Mouse (Mus musculus) heart, embryonic 14.5 days (tissue): ENCODE measurements around the gene Irs1. TPM values are rescaled to one million over a fixed set of nuclear protein-coding genes. Genes with fewer than 3 reads are reported as not detected.

Source experiments
- ATAC-seq: fragments of 200-750 bp; cut with Nextera tagmentation; 2 replicates; pipeline ENCODE4 v1.8.0; 2017; ENCODE audit warnings: low read depth, moderate TSS enrichment; ENCODE audit not compliant: insufficient number of reproducible peaks, insufficient read depth, low FRiP score
- H3K27ac ChIP-seq, 2 experiments: fragments of 200-500 bp in 1 of 2; fragments of 300-500 bp in 1 of 2; sonication (generic) in 1 of 2; replicated peaks in 1 of 2; 2 replicates each; pipeline ENCODE4 v1.5.1; 2012 to 2014; ENCODE audit warnings: low read depth in 2 of 2, low read length in 2 of 2, control low read depth in 1 of 2, mild to moderate bottlenecking in 1 of 2, mixed read lengths in 1 of 2; ENCODE audit not compliant: control insufficient read depth in 1 of 2, insufficient read depth in 1 of 2
- H3K27me3 ChIP-seq: fragments of 300-500 bp; sonication (generic); 2 replicates; pipeline ENCODE4 v1.6.1; 2014; ENCODE audit warnings: mild to moderate bottlenecking, low read length, control low read depth; ENCODE audit not compliant: control insufficient read depth, insufficient read depth
- H3K36me3 ChIP-seq: fragments of 300-500 bp; sonication (generic); 2 replicates; pipeline ENCODE4 v1.6.1; 2014; ENCODE audit warnings: mild to moderate bottlenecking, control low read depth, low read length, mixed read lengths; ENCODE audit not compliant: control insufficient read depth, insufficient read depth
- H3K4me1 ChIP-seq, 2 experiments: fragments of 200-500 bp in 1 of 2; fragments of 300-500 bp in 1 of 2; sonication (generic) in 1 of 2; 2 replicates each; pipeline ENCODE4 v1.6.1; 2012 to 2014; ENCODE audit warnings: low read length in 2 of 2, control low read depth in 1 of 2, mixed read lengths in 1 of 2; ENCODE audit not compliant: control insufficient read depth in 2 of 2, insufficient read depth in 2 of 2
- H3K4me2 ChIP-seq: fragments of 300-500 bp; sonication (generic); 2 replicates; pipeline ENCODE4 v1.6.1; 2014; ENCODE audit warnings: mild to moderate bottlenecking, low read length
- H3K4me3 ChIP-seq, 2 experiments: fragments of 200-500 bp in 1 of 2; fragments of 300-500 bp in 1 of 2; sonication (generic) in 1 of 2; 2 replicates each; pipeline ENCODE4 v1.5.1; 2012 to 2014; ENCODE audit warnings: low read length in 2 of 2, mild to moderate bottlenecking in 2 of 2, control low read depth in 1 of 2, low read depth in 1 of 2, moderate library complexity in 1 of 2; ENCODE audit not compliant: control insufficient read depth in 1 of 2, insufficient read depth in 1 of 2
- H3K9ac ChIP-seq: fragments of 300-500 bp; sonication (generic); 2 replicates; pipeline ENCODE4 v1.6.1; 2014; ENCODE audit warnings: mild to moderate bottlenecking, low read length
- H3K9me3 ChIP-seq: fragments of 300-500 bp; sonication (generic); 2 replicates; pipeline ENCODE4 v1.6.1; 2016; ENCODE audit warnings: low read length, control low read depth; ENCODE audit not compliant: control insufficient read depth
- WGBS: fragments of 180-500 bp; shearing (Covaris S2); extraction: QIAGEN DNeasy Blood & Tissue Kit; methylation state at CpG from one replicate; pipeline ENCODE4 v1.1.7; 2014; 5-methylcytosine and 5-hydroxymethylcytosine counted together
- polyA plus RNA-seq: library from polyadenylated mRNA; unstranded; fragments of >200 nt; fragmentation: Nextera tagmentation; extraction: Ambion mirVana; gene quantifications from 2 replicates; pipeline ENCODE4 v1.2.1, GENCODE M21; 2014

The Irs1 gene
- polyA plus RNA-seq, 1 experiment from 2014 or later, result 10.5 TPM

DNA sequence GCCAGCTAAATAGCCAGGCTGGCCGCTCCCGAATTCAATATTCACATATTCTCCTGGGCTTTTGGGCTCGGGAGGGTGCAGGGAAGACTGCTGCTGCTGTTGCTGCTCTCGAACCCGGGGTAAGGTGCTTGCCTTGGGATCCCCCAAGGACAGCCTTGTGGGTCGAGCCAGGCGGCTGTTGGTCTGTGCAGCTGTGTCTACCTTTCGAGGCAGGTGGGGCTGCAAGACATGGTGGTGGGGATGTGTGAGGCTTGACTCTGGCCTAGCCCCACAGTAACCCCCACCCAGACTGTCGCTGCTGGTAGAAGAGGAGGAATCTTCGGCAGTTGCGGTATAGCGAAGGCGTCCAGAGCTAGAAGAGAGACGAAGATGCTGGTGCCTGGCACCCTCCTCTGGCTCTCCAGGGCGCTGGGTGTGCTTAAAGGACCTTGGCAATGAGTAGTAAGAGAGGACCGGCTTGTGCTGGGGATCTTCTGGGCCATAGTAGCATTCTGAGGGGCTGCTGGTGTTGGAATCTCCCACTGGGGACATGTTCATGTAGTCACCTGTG, 3.4 kb downstream of the Irs1 start:
- H3K4me3 ChIP-seq, result peak overlapping the region; percentile 56 to 78
- H3K27ac ChIP-seq, result peak overlapping the region; percentile 75 to 84
- 75% methylated on average over 16 of the region's 16 CpGs for WGBS
- H3K27me3 ChIP-seq, result 0 out of 2 replicates have a peak, but pooled peaks cover 11% of the 10 kb centered on the region
- peak overlapping the region; percentile 73 for H3K4me2 ChIP-seq
- peaks cover 16 to 26% of the 10 kb centered on the region in 2 experiments; a peak in 3 of 4 replicates for H3K4me1 ChIP-seq
- no peaks in the 10 kb centered on the region for H3K9me3 ChIP-seq
- peaks cover 24% of the 10 kb centered on the region for H3K36me3 ChIP-seq
- no peak for ATAC-seq
- H3K9ac ChIP-seq, result peak overlapping the region; percentile 96

DNA sequence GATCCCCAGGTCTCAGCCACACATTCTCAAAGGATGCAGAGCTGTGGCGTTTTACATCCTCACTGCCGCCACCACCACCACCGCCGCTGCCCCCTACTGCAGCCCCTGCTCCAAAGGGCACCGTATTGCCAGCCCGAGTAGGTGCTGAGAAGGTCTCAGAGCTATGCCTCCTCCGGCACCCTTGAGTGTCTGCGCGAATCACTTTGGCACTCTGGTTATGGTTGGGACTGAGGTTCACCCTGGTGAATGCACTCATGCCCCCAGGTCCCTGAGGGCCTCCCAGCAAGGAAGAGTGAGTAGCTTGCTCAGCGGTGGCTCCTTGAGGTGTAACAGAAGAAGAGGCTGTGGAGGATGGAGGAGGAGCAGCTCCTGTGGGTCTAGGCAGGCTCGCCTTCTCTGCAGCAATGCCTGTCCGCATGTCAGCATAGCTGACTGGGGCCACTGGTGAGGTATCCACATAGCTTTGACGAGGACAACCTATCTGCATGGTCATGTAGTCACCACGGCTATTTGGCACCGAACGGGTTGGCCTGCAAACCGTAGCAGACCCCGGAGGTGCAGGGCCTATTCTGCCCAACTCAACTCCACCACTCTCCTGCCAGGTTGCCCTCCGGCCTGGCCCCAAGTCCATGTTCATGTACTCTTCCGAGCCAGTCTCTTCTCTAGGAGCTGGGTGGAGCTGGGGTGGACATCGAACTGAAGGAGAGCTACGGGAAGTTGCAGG, 4.0 kb downstream of the Irs1 start:
- no peak for ATAC-seq
- WGBS, result 23% methylated on average over 22 of the region's 22 CpGs
- H3K4me3 ChIP-seq, result peak overlapping the region; percentile 56 to 78
- 0 out of 2 replicates have a peak, but pooled peaks cover 11% of the 10 kb centered on the region for H3K27me3 ChIP-seq
- peaks cover 24% of the 10 kb centered on the region for H3K36me3 ChIP-seq
- no peaks in the 10 kb centered on the region for H3K9me3 ChIP-seq
- H3K9ac ChIP-seq, result peak overlapping the region; percentile 96
- peaks cover 17 to 30% of the 10 kb centered on the region in 2 experiments for H3K4me1 ChIP-seq
- H3K4me2 ChIP-seq, result peak overlapping the region; percentile 73
- peak overlapping the region; percentile 75 to 84 for H3K27ac ChIP-seq

DNA sequence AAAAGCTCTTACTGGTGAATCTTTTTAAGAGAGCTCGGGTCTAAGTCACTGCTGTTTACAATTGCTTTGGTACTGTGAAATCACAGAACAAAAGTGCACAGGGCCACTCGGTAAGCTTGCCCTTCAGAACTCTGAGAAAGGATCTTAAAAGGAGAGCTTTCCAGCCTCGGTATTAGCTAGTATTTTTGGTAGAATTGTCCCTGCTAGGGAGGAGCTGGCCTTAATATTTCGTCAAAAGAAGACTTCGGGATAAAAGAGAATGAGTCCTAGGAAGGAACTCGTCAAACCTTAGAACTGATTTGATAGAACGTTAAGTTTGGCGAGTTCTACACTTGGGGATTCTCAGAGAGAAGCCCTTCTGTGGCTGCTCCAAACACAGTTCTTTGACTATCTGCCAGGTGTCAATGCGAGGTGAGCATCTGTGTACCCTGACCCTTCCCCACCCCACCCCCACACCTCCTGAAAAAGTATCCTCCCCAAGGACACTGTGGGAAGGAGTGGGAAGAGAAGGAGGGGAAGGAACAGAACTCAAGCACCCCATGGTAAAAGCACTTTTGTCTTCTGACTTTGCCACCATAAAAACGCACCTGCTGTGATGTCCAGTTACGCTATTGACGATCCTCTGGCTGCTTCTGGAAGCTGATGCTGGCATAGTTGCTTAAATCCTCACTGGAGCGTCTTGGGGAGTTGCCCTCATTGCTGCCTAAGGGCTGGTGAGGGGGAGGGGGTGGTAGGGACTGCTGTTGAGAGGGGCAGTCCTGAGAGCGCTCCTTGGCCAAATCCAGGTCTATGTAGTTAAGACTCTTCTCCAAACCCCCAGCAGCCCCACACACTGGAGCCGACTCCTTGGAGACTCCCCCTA, 4.8 kb downstream of the Irs1 start:
- H3K9ac ChIP-seq, result peak overlapping the region; percentile 96
- 13% methylated on average over 15 of the region's 15 CpGs for WGBS
- H3K27ac ChIP-seq, result peak overlapping the region; percentile 75 to 84
- H3K4me3 ChIP-seq, result peak overlapping the region; percentile 56 to 78
- ATAC-seq, result no peak
- H3K4me2 ChIP-seq, result peak overlapping the region; percentile 73
- H3K36me3 ChIP-seq, result peaks cover 26% of the 10 kb centered on the region
- H3K27me3 ChIP-seq, result 0 out of 2 replicates have a peak, but pooled peaks cover 11% of the 10 kb centered on the region
- peaks cover 20 to 35% of the 10 kb centered on the region in 2 experiments for H3K4me1 ChIP-seq
- no peaks in the 10 kb centered on the region for H3K9me3 ChIP-seq

DNA sequence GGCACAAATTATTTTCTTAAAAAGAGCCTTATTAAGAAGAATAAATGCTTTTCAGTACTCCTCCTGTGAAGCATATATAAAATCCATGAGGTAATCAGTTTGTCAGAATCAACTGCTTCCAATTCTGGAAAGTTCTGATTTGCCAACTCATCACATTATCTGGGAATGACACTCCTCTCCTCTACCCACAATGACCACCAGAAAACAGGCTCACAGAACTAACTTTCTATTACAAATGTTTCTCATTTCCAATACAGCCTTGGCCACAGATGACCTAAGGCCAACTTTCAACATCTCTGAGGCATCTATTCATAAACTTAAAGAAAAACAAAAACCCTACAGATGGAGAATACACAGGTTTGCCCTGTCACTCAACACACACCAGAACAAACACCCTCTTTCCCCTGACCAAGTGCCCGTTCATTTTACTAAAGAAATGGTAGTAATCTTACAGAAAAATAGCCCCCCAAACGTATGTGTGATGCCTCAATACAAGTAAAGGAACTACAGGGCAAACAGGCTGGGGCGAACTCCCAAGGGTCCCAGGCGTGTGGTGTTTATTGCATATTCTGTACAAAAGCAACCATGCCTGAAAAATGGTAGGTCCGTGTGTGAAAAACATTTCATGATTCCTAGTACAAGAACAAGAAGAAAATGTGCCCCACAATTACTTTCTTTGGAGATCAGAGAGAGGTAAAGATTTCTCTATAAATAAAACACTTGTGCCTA, 5.6 kb downstream of the Irs1 start:
- no peaks in the 10 kb centered on the region for H3K9me3 ChIP-seq
- peak overlapping the region; percentile 56 to 78 for H3K4me3 ChIP-seq
- H3K36me3 ChIP-seq, result peaks cover 26% of the 10 kb centered on the region
- ATAC-seq, result no peak
- 0 out of 2 replicates have a peak, but pooled peaks cover 11% of the 10 kb centered on the region for H3K27me3 ChIP-seq
- 25% methylated on average over 5 of the region's 5 CpGs for WGBS
- H3K9ac ChIP-seq, result peak overlapping the region; percentile 96
- H3K27ac ChIP-seq, result peak overlapping the region; percentile 75 to 84
- peaks cover 20 to 40% of the 10 kb centered on the region in 2 experiments for H3K4me1 ChIP-seq
- H3K4me2 ChIP-seq, result peak overlapping the region; percentile 73

DNA sequence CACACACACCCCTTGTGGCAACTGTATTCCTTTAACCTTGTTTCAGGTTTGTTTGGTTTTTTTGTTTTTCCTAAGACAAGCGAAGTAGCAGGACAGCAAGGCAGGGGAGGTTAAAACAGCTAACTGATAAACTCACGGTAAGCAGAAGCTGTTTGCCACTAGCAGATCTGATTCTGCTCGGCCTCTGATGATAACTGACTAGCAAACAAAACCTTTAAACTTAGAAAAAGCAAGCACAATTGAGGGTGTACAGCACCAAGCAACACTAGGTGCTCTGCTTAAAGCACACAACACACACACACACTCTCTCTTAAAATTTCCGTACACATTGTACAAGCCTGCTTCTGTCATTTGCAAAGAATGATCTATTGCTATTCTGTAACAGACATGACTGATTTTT, 6.8 kb downstream of the Irs1 start:
- ATAC-seq, result no peak
- peaks cover 26% of the 10 kb centered on the region for H3K36me3 ChIP-seq
- H3K4me3 ChIP-seq, result peak overlapping the region; percentile 55 to 78
- H3K4me1 ChIP-seq, result peaks cover 20 to 43% of the 10 kb centered on the region in 2 experiments
- peak overlapping the region; percentile 92 to 99 for H3K27ac ChIP-seq
- no peaks in the 10 kb centered on the region for H3K9me3 ChIP-seq
- H3K27me3 ChIP-seq, result 0 out of 2 replicates have a peak, but pooled peaks cover 11% of the 10 kb centered on the region
- H3K9ac ChIP-seq, result peak overlapping the region; percentile 96
- 18% methylated on average over 4 of the region's 4 CpGs for WGBS
- peak overlapping the region; percentile 73 for H3K4me2 ChIP-seq

DNA sequence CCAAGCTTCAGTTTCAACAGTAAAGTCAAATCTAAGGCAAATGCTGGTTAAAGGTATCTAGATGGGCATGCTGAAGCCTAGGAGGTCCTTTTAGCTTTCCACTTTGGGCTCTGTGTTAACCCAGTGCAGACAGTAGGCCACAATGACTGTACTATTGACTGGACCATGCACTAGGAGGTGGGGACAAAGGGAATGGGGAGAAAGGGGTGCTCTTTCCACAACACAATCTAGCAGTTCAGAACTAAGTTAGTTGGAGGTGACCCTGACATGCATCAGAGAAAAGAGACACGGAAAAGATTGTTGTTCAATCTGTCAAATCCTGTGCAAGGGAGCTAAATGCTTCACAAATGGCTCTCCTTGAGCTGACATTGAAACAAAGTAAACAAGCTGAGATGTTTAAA, 7.3 kb downstream of the Irs1 start:
- no peak for ATAC-seq
- Histone ChIP-seq H3K9me3 (no peaks in the 10 kb centered on the region), H3K36me3 (peaks cover 28% of the 10 kb centered on the region), H3K4me3 (peak overlapping the region; percentile 55 to 78), H3K4me1 (peaks cover 17 to 43% of the 10 kb centered on the region in 2 experiments), H3K9ac (peak overlapping the region; percentile 96), H3K27ac (peak overlapping the region; percentile 92 to 99), H3K4me2 (peak overlapping the region; percentile 73), H3K27me3 (0 out of 2 replicates have a peak, but pooled peaks cover 8% of the 10 kb centered on the region)
- 16% methylated on average over 1 of the region's 1 CpGs for WGBS
